Mouse (Mus musculus) right cerebral cortex, postnatal 25 days (tissue): ENCODE data around the gene Lrr1.

Source experiments
- DNase-seq: peaks from one replicate; pipeline ENCODE4 v3.0.0; 2022

The Lrr1 gene

GRCm38 (mm10) chr12:69204052-69204833, 35.6 kb downstream of the Lrr1 start, which contains the start of gene Gm49384:
Gene Gm49384 (minus strand): TSS chr12:69204267.
- DNase-seq, result no peak

- DNase-seq, result no peak
These were observed 38.8 kb downstream of the Lrr1 start for GRCm38 (mm10) chr12:69207396-69207795.

DNA sequence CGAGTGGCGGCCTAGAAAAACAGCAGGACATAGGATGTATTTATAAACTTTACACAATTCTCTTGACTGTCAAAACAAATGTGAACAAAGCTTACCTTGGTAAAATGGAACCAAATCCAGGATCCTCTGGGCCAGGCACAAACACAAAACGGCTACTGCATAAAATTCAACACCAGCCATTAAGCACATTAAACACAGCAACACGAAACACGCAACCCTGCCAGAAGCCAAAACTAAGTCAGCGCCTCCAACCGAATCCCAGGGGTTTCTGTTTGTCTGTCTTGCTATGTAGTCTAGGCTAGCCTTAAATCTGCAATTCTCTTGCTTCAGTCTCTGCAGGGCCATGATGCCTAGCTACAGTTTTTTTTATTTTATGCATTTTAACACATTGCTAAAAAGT, 39.3 kb downstream of the Lrr1 start:
- DNase-seq, result no peak

DNA sequence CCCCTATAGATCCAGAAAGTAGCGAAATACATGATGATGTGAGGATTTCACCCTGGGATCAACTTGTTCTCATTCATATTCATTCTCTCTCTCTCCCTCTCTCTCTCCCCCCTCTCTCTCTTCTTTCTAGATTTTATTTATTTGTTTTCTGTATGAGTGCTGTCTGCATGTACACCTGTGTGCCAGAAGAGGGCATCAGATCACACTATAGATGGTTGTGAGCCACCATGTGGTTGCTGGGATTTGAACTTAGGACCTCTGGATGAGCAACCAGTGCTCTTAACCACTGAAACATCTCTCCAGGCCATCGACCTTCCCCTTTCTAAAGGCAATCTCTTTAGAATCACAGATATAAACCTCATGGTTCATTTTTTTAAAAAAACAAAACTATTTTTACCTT, 39.9 kb downstream of the Lrr1 start:
- no peak for DNase-seq

DNA sequence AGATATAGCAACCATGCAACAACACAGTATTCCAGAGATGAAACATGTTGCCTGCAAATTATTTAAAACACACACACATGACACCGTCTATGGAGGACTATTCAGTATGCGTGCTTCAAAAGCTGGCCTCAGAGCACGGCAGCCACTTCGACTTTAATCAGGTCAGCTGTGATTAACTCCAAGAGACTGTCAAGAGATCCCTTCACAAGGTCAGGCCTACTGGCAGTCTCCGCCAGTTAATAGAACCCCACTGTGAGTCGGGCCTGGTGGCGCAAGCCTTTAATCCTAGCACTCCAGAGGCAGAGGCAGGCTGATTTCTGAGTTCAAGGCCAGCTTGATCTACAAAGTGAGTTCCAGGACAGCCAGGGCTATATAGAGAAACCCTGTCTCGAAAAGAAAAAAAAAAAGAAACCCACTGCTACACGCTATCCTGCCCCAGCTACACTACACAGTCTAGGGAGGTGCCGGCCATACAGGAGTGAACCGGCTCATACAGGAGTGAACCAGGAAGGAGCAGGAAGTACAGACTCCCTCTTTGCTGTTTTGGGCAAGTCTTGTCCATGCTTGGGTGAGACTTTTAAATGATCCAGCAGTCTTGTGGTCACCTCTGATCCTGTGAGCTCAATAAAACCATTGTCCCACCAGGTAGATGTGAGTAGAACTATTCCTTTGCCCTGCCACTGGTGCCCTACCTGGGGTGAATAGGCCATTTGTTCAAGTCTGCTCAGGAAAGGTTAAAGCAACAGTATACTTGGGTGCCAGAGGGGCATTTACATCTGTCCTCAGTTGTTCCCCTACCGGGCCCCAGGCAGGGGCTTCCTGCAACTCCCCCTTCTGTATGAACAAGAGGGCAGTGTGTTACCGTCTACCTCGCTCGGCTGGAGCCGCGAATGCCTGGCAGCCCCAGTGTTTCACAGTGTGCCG, 41.7 kb downstream of the Lrr1 start:
- DNase-seq, result no peak

DNA sequence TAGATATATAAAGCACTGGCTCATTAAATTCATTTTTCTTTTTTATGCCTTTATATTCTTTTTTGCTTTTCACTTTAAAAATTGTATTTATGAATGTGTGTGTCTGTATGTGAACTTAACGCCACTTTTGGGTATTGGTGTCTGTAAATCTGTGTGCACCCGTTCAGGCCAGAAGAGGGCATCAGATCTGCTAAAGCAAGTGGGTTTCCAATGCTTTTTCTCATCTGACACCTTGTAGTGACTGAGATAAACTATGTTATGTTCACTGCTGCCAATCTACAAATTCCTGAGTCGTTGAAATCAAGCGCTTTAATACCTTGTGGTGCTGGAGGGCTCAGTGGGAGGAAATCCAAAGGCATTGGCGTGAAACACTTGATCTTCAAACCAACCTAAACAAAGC, 42.4 kb downstream of the Lrr1 start:
- DNase-seq, result no peak

DNA sequence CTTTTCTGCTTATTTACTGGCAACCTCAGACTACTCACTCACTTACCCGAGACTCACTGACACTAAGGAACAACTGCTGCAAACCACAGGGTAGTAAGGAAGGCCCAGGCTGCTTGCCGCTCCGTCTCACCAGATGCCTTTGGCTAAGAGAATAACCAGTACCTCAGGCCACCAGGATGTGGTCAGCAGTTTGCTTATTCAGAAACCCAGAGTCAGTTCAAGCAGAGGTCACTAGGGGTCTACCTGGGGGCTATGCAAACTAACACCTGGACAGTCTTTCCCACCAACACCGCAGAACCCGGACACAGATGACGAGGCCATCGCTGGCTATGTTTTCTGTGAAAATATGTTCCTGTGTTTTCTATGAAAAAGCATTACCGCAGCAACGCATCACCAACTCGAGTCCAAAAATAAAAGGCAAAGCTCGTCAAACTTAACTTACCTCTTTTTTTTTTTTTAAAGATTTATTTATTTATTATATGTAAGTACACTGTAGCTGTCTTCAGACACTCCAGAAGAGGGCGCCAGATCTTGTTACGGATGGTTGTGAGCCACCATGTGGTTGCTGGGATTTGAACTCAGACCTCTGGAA, 44.7 kb downstream of the Lrr1 start:
- no peak for DNase-seq

DNA sequence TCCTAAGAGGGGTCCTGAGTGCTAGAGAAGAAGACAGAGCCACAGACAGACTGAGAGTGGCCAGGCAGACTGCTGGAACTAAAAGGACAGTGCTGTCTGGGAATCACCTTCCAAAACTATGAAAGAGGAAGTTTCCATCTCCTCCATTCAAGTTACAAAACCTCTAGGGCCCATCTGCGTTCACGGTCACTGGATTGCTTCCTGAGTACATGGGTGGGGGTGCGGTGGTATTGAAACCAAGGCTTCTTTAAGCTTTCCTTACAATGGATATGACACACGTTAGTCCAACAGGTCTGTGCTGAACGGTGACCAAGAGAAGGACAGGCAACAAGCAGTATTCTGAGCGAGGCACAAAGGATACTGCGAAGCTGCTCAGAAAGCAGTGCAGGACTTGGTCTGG, 45.8 kb downstream of the Lrr1 start:
- DNase-seq, result no peak

GRCm38 (mm10) chr12:69215000-69215785, 46.6 kb downstream of the Lrr1 start:
- peak; percentile 27 for DNase-seq

- no peak for DNase-seq
These were observed 48.0 kb downstream of the Lrr1 start for GRCm38 (mm10) chr12:69216587-69216986.

GRCm38 (mm10) chr12:69220613-69221277, 52.1 kb downstream of the Lrr1 start:
- no peak for DNase-seq

DNA sequence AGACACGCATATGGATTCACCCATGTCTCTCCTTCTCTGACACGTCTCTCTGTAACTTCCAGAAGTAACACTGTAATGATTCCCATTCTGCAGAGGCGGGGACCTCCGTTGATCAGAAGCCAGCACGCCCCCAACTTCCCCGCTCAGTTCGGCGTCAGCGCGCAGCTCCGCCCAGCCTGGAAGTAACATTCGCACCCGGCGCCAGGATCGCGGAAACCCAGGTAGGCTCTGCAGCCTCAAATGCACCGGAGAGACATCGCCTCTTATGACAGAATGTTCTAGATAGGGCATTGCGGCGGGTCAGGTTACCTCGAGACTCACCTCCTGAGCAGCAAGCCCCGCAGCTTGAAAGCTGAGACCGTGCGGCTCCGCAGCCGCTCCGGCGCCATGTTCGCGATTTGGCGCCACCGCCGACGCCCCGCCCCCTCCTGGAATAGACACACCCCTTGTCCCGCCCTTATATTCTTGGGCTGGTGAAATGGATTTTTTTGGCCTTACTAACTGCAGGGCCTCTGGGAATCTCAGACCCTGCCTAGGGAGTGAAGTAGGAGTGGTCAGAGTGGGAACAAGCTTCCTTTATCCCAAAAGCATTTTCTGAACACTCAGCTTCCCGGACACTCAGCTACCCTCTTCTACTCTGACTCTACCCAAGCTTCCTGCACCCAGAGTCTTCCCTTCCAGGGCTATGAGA, 59.3 kb downstream of the Lrr1 start, which contains the start of gene Pole2:
Gene Pole2, minus strand, starts transcription at position 420 of the 691 bp plus-strand sequence.
- DNase-seq, result peak; percentile 83
